Mouse (Mus musculus) heart, embryonic 11.5 days (tissue): Measurements from ENCODE around the gene Mum1l1. TPM values are rescaled to one million over a fixed set of nuclear protein-coding genes. Genes with fewer than 3 reads are reported as not detected.
"Not testable (repeated sequence)": the region's sequence is repeated elsewhere in the genome, so short reads cannot be mapped to it uniquely, and the experiment has no call there.

Experiments used
- ATAC-seq: fragments of 200-750 bp; cut with Nextera tagmentation; replicated peaks from 2 replicates; pipeline ENCODE4 v1.8.0; 2017; ENCODE audit warnings: moderate library complexity; ENCODE audit not compliant: insufficient number of reproducible peaks, low FRiP score, low TSS enrichment
- H3K27ac ChIP-seq: fragments of 300-500 bp; sonication (generic); 2 replicates; pipeline ENCODE4 v1.5.1; 2014; ENCODE audit warnings: mild to moderate bottlenecking, low read depth, low read length
- H3K27me3 ChIP-seq: fragments of 300-500 bp; sonication (generic); 2 replicates; pipeline ENCODE4 v1.6.1; 2014; ENCODE audit warnings: mild to moderate bottlenecking, low read length, mixed read lengths; ENCODE audit not compliant: control insufficient read depth, insufficient read depth
- H3K36me3 ChIP-seq: fragments of 300-500 bp; sonication (generic); 2 replicates; pipeline ENCODE4 v1.6.1; 2014; ENCODE audit warnings: mild to moderate bottlenecking, low read length, moderate library complexity, mixed read lengths; ENCODE audit not compliant: control insufficient read depth, insufficient read depth
- H3K4me1 ChIP-seq: fragments of 300-500 bp; sonication (generic); 2 replicates; pipeline ENCODE4 v1.6.1; 2014; ENCODE audit warnings: low read length; ENCODE audit not compliant: control insufficient read depth, insufficient read depth
- H3K4me2 ChIP-seq: fragments of 300-500 bp; sonication (generic); 2 replicates; pipeline ENCODE4 v1.6.1; 2014; ENCODE audit warnings: mild to moderate bottlenecking, moderate library complexity
- H3K4me3 ChIP-seq: fragments of 300-500 bp; sonication (generic); 2 replicates; pipeline ENCODE4 v1.5.1; 2014; ENCODE audit warnings: low read depth, low read length
- H3K9ac ChIP-seq: fragments of 300-500 bp; sonication (generic); 2 replicates; pipeline ENCODE4 v1.6.1; 2014; ENCODE audit warnings: mild to moderate bottlenecking, low read depth, low read length, moderate library complexity
- H3K9me3 ChIP-seq: fragments of 300-500 bp; sonication (generic); replicated peaks from 2 replicates; pipeline ENCODE4 v1.6.1; 2016; ENCODE audit warnings: low read length; ENCODE audit not compliant: control insufficient read depth
- WGBS: fragments of 180-500 bp; shearing (Covaris S2); extraction: QIAGEN DNeasy Blood & Tissue Kit; methylation state at CpG from one replicate; pipeline ENCODE4 v1.1.7; 2014; ENCODE audit not compliant: insufficient replicate concordance; 5-methylcytosine and 5-hydroxymethylcytosine counted together
- polyA plus RNA-seq: library from polyadenylated mRNA; unstranded; fragments of >200 nt; fragmentation: Nextera tagmentation; extraction: Ambion mirVana; gene quantifications from 2 replicates; pipeline ENCODE4 v1.2.1, GENCODE M21; 2014

The Mum1l1 gene
- polyA plus RNA-seq: 35.6 and 41.4 TPM in 2 replicates

DNA sequence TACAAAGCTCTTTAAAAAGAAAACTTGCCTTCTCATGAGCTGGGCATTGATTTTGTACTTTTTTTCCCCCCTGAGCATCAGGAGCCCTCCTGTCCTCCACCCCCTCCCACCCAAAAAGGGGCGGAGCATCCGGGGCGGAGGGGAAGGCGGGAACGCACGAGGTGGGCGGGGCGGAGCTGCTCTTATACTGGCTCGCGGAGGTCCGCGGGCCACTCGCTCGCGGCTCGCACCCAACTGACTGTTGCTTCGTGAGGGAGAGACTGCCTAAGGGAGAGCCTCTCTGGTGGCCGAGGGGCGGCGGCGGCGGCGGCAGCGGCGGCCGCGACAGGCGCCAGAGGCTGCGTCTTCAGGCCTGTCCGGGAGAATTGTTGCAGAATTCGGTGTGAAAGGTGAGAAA, at the start of gene Mum1l1:
Gene Mum1l1 (plus strand): TSS at position 214 of the 397 bp plus-strand sequence.
- no peaks in the 10 kb centered on the region for H3K36me3 ChIP-seq
- H3K4me2 ChIP-seq: peak within 1 kb of the TSS; percentile 58
- WGBS: 11% methylated on average over 28 of the region's 31 CpGs
- peak within 1 kb of the TSS; percentile 60 for H3K9ac ChIP-seq
- H3K4me1 ChIP-seq: no peaks in the 10 kb centered on the region; the same call in 1 of the 2 replicates
- ATAC-seq: peak; percentile 91
- H3K4me3 ChIP-seq: peak within 1 kb of the TSS; percentile 46
- H3K9me3 ChIP-seq: no peaks in the 10 kb centered on the region
- no peaks in the 10 kb centered on the region for H3K27me3 ChIP-seq
- peak within 1 kb of the TSS; percentile 29; the same call in 1 of the 2 replicates for H3K27ac ChIP-seq

DNA sequence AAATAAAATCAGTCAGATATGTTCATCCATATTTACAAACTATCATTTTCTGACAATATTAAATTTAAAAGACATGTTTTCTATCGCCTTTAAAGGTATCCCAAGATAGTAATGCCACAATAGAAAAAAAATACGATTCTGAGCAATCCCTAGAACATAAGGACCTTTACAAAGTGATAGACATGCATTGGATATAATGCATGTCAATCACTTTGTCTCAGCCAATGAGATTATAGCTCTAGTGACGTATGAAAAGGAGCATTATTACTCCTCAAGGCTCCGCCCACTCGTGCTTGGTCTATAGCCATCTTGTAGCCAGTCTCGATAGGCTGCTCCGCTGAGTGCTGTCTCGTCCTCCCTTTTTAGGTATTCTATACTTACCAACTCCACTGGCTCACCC, 30.9 kb upstream of the Mum1l1 start, which contains the start of gene 4933428M09Rik:
Gene 4933428M09Rik (plus strand): TSS at position 301 of the 400 bp plus-strand sequence.
- H3K4me1 ChIP-seq: no peaks in the 10 kb centered on the region
- no peak within 1 kb of the TSS for H3K4me3 ChIP-seq
- no peaks in the 10 kb centered on the region for H3K9me3 ChIP-seq
- H3K27me3 ChIP-seq: no peaks in the 10 kb centered on the region
- H3K27ac ChIP-seq: no peak within 1 kb of the TSS
- H3K9ac ChIP-seq: no peak within 1 kb of the TSS
- no peak for ATAC-seq
- WGBS: 79% methylated on average over 8 of the region's 8 CpGs
- no peak within 1 kb of the TSS for H3K4me2 ChIP-seq
- H3K36me3 ChIP-seq: no peaks in the 10 kb centered on the region

DNA sequence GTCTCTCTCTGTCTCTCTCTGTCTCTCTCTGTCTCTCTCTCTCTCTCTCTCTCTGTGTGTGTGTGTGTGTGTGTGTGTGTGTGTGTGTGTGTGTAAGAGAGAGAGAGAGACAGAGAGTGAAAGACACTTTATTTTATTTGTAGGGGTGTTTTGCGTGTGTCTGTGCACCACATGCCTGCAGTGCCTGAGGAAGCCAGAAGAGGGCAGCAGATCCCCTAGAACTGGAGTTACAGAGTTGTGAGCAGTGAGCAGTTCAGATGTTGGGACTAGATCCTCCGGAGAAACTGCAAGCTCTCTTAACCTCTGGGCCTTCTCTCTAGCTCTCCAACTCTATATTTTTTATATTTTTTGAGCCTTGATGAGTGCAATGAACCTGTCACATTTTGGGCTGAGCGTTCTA, 18.3 kb upstream of the Mum1l1 start:
- ATAC-seq: not testable (repeated sequence)

DNA sequence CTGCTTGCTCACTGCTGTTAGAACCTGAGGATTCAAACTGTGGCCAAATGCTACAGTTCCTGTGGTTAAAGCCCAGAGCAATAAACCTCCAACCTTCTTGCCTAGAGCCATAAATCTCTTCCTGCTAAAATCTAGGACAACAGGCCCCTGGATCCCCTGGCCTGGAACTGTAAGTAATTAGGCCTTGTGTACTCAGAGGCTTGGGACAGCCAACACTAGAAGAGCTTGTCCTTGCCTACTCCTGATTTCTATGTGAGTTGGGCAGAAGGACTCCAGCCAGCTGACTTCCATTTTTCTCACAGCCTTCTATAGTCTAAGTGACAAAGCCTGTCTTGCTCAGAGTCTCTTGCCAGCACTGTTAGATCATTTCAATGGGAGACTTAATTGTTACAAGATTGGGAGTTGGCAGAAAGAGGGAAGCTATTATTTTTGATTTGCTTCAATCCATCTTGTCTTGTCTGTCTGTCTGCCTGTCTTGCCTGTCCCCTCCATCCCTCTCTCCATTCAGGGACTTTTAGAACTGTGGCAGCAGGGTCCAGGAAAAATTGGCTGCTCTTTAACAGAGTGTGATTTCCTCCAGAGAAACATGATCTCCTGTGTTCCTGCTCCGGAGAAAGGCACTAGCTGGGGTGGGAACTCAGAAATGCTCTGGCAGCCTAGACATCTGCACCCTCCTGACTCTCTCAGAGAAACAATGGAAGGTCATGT, 15.1 kb upstream of the Mum1l1 start:
- Histone ChIP-seq H3K9me3 (no peaks in the 10 kb centered on the region), H3K4me3 (no peak overlapping the region), H3K9ac (no peak overlapping the region), H3K27me3 (no peaks in the 10 kb centered on the region), H3K36me3 (no peaks in the 10 kb centered on the region), H3K27ac (no peak overlapping the region), H3K4me1 (no peaks in the 10 kb centered on the region), H3K4me2 (no peak overlapping the region)
- WGBS: 39% methylated on average over 1 of the region's 1 CpGs
- no peak for ATAC-seq

More for the DNA sequence above, 18.3 kb upstream of the Mum1l1 start:
- H3K9ac ChIP-seq, H3K27ac ChIP-seq, H3K9me3 ChIP-seq, H3K4me3 ChIP-seq, H3K4me1 ChIP-seq, H3K4me2 ChIP-seq, H3K27me3 ChIP-seq, H3K36me3 ChIP-seq: not testable (repeated sequence)
- 80% methylated on average over 3 of the region's 3 CpGs for WGBS

DNA sequence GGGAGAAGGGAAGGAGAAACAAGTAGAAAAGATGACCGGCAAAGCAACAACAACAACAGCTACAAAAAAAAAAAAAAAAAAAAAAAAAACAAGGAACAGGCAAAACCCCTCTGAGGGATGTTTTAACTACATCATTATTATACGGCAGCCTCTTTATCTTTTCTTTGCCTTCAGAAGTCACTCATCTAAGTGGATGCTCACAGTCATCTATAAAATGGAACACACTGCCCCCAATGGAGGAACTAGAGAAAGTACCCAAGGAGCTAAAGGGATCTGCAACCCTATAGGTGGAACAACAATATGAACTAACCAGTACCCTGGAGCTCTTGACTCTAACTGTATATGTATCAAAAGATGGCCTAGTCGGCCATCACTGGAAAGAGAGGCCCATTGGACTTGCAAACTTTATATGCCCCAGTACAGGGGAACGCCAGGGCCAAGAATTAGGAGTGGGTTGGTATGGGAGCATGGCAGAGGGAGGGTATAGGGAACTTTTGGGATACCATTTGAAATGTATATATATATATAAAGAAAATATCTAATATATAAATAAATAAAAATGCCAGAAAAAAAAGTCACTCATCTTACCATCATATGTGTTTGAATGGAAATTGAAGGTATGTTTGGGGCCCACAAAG, 532 bp upstream of the Mum1l1 start:
- not testable (repeated sequence) for H3K4me2 ChIP-seq, H3K9me3 ChIP-seq, ATAC-seq, H3K36me3 ChIP-seq, H3K9ac ChIP-seq, H3K4me3 ChIP-seq, H3K27ac ChIP-seq, H3K4me1 ChIP-seq, H3K27me3 ChIP-seq
- WGBS: 78% methylated on average over 3 of the region's 4 CpGs

DNA sequence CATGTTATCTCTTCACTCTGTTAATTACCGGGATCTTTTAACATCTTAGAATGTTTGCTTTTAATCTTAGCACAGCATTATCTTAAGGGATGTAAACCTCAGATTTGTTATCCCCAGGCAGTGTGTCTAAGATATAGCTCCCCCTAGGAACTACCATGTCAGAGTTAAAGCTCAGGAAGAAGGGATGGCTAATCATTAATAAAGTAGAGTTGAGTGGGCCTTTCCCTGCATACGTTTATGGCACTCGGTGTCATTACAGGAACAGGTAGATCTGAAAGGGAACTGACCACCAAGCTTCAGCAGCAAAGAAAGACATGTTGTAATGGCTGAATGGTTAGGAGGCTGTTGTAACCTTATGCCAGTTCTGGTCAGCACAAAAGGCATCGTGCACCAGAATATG, 4.9 kb downstream of the Mum1l1 start:
- Histone ChIP-seq H3K9ac (no peak overlapping the region), H3K4me1 (no peaks in the 10 kb centered on the region; the same call in 1 of the 2 replicates), H3K27ac (no peak overlapping the region), H3K4me3 (no peak overlapping the region), H3K27me3 (no peaks in the 10 kb centered on the region), H3K36me3 (no peaks in the 10 kb centered on the region), H3K4me2 (no peak overlapping the region), H3K9me3 (no peaks in the 10 kb centered on the region)
- ATAC-seq: no peak
- 55% methylated on average over 4 of the region's 4 CpGs for WGBS

DNA sequence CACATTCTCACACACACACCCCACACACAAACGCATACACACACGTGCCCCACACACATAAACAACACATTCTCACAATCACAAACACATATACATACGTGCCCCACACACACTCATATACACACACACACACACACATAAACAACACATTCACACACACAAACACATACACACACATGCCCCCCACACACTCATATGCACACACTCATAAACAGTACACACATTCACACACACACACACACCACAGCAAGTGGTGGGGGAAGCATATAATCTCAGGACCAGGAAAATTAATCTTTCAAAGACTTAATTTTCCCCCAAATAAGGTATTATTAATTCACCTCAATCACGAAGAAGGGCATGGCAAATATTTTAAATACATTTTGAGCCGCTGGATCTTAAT, 6.6 kb downstream of the Mum1l1 start:
- no peak overlapping the region for H3K27ac ChIP-seq
- no peak overlapping the region for H3K9ac ChIP-seq
- H3K4me1 ChIP-seq: no peaks in the 10 kb centered on the region; the same call in 1 of the 2 replicates
- H3K36me3 ChIP-seq: no peaks in the 10 kb centered on the region
- ATAC-seq: no peak
- H3K27me3 ChIP-seq: no peaks in the 10 kb centered on the region
- H3K4me2 ChIP-seq: peak overlapping the region; percentile 56; the same call in 1 of the 2 replicates
- H3K4me3 ChIP-seq: peak overlapping the region; percentile 45
- H3K9me3 ChIP-seq: no peaks in the 10 kb centered on the region
- 71% methylated on average over 5 of the region's 5 CpGs for WGBS

DNA sequence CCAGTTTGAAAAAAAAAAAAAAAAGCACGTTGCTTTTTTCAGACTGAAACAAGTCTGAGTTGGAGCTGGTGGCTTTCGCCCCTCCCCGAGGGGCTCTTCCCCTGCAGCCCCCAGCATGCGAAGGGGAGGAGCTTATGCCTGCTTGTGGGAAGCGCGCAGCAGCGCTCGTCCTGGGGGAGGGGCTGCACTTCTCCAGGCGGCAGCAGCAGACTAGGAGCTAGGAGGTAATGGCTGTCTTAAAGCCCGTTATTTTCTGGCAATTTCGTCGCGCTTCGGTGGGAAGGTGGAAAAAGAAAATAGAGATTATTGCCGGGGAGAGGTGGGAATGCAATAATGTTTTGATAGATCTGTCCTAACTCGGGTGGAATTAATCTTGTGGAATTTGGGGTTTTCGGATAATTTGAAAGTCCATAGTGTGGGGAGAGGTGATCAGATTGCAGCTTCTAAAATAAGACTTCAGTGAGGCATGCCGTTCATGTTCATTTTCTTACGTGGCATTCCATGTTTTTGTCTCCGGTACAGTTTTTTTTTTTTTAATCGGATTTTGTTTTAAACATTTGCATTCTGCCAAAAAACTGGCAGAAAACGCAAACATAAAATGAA, 7.2 kb downstream of the Mum1l1 start:
- H3K9me3 ChIP-seq: no peaks in the 10 kb centered on the region
- H3K27me3 ChIP-seq: no peaks in the 10 kb centered on the region
- no peak overlapping the region; the same call in 1 of the 2 replicates for H3K27ac ChIP-seq
- WGBS: 15% methylated on average over 22 of the region's 22 CpGs
- peak; percentile 86 for ATAC-seq
- H3K9ac ChIP-seq: peak overlapping the region; percentile 49; the same call in 1 of the 2 replicates
- H3K36me3 ChIP-seq: no peaks in the 10 kb centered on the region
- H3K4me2 ChIP-seq: peak overlapping the region; percentile 56
- no peaks in the 10 kb centered on the region; the same call in 1 of the 2 replicates for H3K4me1 ChIP-seq
- H3K4me3 ChIP-seq: peak overlapping the region; percentile 45
